Mouse (Mus musculus) left cerebral cortex, adult 9 months (tissue): ENCODE measurements around the gene Mfap3.

ENCODE experiments used
- DNase-seq, 2 experiments: peaks; one replicate each; pipeline ENCODE4 v3.0.0; 2022; ENCODE audit warnings: low spot score in 2 of 2

Mfap3 gene

GRCm38 (mm10) chr11:57518091-57518750 is at the start of gene Mfap3, which contains the start of gene Fam114a2:
Gene Mfap3, plus strand, starts transcription at chr11:57518664.
Gene Fam114a2, minus strand, starts transcription at chr11:57518617.
- peak; percentile 67 to 89 for DNase-seq

GRCm38 (mm10) chr11:57468706-57469105 is 49.8 kb upstream of the Mfap3 start:
- DNase-seq, result no peak

GRCm38 (mm10) chr11:57470056-57470455 is 48.4 kb upstream of the Mfap3 start:
- no peak for DNase-seq

- DNase-seq, result no peak
Observed at GRCm38 (mm10) chr11:57470979-57471378, 47.5 kb upstream of the Mfap3 start.

GRCm38 (mm10) chr11:57474296-57474941 is 44.0 kb upstream of the Mfap3 start:
- DNase-seq, result peak in 1 of 2 experiments; percentile 51

- peak in 1 of 2 experiments; percentile 51 for DNase-seq
Observed at GRCm38 (mm10) chr11:57475119-57475518, 43.3 kb upstream of the Mfap3 start.

- no peak for DNase-seq
Observed at GRCm38 (mm10) chr11:57478077-57478476, 40.4 kb upstream of the Mfap3 start.

GRCm38 (mm10) chr11:57488436-57488835 is 30.0 kb upstream of the Mfap3 start:
- no peak for DNase-seq

GRCm38 (mm10) chr11:57496462-57497039 is 21.9 kb upstream of the Mfap3 start:
- no peak for DNase-seq

GRCm38 (mm10) chr11:57497701-57498100 is 20.8 kb upstream of the Mfap3 start:
- no peak for DNase-seq

GRCm38 (mm10) chr11:57498215-57498614 is 20.2 kb upstream of the Mfap3 start:
- no peak for DNase-seq

- DNase-seq, result no peak
Observed at GRCm38 (mm10) chr11:57503155-57503554, 15.3 kb upstream of the Mfap3 start.

- no peak for DNase-seq
Observed at GRCm38 (mm10) chr11:57506899-57507298, 11.6 kb upstream of the Mfap3 start.

GRCm38 (mm10) chr11:57515218-57515617 is 3.2 kb upstream of the Mfap3 start:
- DNase-seq, result no peak

- DNase-seq, result no peak
Observed at GRCm38 (mm10) chr11:57516946-57517441, 1.5 kb upstream of the Mfap3 start.

GRCm38 (mm10) chr11:57518751-57519148 is 286 bp downstream of the Mfap3 start:
- no peak for DNase-seq

- DNase-seq, result no peak
Observed at GRCm38 (mm10) chr11:57519304-57519703, 840 bp downstream of the Mfap3 start.

- DNase-seq, result no peak
Observed at GRCm38 (mm10) chr11:57521206-57521605, 2.7 kb downstream of the Mfap3 start.

GRCm38 (mm10) chr11:57522046-57522445 is 3.6 kb downstream of the Mfap3 start:
- peak; percentile 28 to 65 for DNase-seq

- no peak for DNase-seq
Observed at GRCm38 (mm10) chr11:57523418-57523817, 5.0 kb downstream of the Mfap3 start.

GRCm38 (mm10) chr11:57524597-57524996 is 6.1 kb downstream of the Mfap3 start:
- no peak for DNase-seq

- DNase-seq, result no peak
Observed at GRCm38 (mm10) chr11:57525900-57526299, 7.4 kb downstream of the Mfap3 start.

- no peak for DNase-seq
Observed at GRCm38 (mm10) chr11:57527506-57527905, 9.0 kb downstream of the Mfap3 start.
